Mouse (Mus musculus) spleen, postnatal 4 days (tissue): ENCODE results near the gene Rpl18a.
"Not testable (repeated sequence)": the region's sequence is repeated elsewhere in the genome, so short reads cannot be mapped to it uniquely, and the experiment has no call there.

Experiments
- DNase-seq, 2 experiments: peaks; one replicate each; pipeline ENCODE4 v3.0.0; 2022; ENCODE audit warnings: low spot score in 2 of 2

Gene Rpl18a

DNA sequence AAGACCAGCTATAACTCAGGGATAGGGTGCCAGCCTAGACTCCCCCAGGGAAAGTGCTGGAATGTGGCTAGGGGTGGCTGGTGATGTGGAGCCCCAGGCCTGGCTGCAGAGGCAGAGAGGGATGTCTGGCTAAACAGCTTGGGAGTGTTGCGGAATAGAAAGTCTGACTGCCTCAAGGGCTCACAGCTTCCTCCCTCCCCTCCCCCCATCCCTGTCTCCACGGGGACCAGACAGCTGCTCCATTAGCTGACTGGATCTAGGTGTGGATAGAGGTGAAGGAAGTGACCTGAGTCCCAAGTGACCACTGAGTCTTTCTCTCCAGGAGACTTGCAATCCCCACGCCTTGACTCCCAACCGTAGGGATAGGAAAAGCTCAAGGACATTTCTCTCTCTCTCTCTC, 5.9 kb upstream of the Rpl18a start:
- DNase-seq, result no peak

DNA sequence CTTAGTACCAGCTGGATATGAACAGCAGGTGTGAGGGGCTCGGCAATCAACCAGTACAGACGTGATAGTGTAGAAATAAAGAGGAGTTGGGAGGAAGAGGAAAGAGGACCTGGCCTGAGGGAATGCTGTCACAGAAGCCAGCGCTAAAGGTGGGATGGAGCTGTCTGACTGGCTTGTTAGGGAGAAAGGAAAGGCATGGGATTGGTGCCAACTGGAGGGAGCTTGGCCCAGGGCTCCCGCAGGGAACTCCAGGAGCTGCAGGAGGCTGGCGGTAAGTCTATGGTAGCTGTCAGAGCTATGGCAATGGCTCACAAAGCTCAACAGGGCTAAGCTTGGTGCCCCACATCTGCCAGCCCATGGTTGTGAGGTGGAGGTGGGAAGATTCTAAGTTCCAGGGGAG, 5.0 kb upstream of the Rpl18a start:
- no peak for DNase-seq

DNA sequence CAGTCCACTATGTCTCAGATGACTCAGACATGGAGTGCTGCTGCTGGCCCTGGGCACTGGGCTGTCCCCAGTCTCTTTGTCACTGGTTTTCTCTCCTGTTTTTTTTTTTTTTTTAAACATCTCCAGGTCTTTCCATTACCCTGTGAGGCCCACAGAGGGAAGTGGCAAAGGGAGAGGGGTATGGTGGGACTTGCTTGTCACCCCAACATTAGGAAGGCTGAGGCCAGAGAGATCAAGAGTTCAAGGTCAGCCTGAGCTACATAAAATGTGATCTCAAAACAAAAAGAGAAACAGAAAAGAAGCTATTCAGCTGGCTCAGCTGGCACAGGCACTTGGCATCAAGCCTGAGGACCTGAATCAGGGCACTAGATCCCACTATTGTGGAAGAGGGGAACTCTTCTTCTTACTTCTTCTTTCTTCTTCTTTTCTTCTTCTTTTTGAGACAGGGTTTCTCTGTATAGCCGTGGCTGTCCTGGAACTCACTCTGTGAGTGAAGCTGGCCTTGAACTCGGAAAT, 3.7 kb upstream of the Rpl18a start:
- DNase-seq, result no peak

DNA sequence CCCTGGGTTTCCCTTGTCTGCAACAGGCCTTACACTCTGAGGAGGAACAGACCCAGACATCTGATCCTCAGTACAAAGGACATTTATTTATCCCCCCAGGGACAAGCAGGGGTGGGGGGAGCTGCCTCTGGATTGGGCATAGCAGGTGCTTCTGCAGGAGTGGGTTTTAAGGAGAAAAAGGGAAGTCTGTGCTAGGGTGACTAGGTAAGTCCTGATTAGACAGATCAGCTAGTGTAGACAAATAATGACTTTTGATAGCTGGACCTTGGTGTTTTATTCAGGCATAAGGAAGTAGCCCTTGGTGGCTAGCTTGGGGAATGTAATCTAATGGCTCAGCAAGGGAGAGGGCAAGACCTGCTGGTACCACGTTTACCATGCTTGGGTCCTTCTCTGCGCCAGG, 2.0 kb upstream of the Rpl18a start:
- no peak for DNase-seq

DNA sequence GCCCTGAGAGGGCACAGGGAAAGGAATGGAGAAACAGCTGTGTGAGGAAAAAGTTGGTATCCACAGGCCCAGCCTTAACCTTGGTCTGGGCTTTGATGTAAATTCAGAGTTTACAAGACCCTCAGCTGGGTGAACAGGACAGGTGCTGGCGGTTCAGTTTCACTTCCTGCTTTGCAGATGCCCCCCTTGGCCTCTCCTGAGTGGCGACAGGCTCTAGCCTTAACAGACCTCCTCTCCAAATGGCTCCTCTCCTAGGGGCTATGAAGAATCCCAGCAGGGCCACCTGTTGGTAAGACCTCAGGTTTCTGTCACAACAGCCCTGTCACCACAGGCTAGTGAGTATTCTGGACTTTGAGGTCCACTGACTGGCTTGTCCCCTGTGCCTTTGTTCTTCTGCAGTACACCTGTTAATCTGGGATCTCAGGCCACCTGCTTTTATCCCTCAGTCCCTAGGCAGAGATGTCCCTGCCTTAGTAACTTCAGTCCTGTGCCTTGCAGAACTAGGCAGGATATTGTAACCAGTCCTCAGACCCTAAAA, 1.5 kb upstream of the Rpl18a start:
- DNase-seq, result no peak

DNA sequence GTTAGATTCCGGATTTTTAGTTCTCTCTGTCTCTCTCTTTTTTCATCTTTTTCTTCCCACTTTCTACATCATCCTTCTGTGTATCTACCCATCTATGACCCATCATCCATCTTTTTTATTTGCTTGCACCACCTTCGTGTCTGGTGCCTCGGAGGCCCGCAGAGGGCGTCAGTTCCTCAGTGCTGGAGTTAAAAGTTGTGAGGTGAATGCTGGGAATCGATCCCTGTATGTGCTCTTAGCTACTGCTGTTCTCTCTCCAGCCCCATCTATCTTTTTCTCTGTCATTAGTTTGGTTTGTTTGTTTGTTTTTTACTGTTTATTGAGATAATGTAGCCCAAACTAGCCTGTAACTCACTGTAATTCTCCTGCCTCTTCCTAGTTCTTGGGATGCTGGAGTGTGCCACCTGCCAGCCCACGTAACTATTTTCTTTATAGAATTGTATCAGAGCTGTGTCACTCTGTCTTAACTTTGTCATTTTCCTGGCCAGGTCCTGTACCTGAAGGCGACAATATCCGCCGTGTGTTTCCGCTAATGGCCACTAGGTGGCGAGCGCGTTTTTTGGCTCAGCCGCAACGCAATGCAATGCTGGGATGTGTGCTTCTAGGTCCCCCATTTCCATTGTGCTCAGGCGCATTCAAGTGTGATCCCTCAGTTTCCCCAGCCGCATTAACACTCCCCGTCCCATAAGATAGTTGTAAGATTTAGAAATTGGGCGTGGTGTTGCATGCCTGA, 635 bp upstream of the Rpl18a start:
- DNase-seq, result peak; percentile 88 to 97

DNA sequence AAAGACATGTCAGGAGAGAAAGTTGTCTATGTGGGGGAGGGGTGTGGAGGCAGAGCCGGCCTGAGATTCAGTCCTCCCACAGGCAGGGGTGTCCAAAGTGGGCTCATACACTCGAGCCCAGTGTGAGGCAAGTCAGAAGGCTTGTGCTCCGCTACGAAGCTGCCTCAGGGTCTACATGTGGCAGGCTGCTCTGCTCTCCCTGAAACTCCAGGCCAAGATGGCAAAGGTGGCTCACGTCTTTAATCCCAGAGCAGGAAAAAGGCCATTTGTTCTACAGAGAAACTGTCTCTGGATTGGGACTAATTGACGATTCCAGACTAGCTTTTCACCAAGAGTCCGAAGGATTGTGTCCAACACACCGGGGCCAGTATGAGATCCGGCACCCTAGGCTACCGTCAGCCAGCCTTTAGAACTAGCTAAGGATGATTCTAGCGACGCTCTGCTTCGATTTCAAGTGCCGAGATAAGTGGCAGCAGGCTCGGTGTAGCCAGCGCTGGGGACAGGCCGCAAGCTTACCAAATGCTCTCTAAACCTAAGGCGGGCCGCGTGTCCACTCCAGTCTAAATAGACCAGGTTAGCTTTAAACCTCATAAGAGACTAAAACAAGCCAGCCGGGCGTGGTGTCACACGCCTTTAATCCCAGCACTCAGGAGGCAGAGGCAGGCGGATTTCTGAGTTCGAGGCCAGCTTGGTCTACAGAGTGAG, 744 bp downstream of the Rpl18a start:
- DNase-seq, result no peak

DNA sequence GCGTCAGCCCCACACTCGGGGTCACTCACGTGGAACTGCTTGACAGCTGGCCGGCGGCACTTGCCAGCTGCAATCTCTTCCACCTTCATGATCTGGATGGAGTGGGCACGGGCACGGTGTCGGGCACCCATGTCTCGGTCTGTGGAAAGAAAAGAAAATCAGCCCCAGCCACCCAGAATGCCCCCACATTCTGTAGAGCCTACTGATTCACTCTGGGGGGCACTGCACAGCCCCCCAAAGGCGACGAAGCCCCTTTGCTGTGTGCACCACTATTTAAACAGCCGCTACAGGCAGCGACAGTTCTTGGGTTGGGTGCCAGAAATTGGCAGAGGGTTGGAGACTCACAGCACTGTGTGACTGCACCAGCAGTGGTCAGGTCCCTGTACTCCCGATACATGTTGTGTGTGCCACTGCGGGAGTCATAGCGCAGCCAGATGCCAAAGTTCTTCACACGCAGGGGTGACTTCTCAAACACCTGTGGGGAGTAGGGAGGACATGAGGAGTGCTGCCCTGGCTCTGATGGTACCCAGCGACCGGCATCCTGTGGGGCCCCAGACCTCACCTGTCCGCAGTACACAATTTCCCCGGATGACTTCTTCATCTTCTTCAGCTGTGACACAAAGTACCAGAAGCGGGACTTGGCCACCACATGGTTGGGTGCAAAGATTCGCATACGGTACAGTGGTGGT, 1.5 kb downstream of the Rpl18a start:
- not testable (repeated sequence) for DNase-seq

DNA sequence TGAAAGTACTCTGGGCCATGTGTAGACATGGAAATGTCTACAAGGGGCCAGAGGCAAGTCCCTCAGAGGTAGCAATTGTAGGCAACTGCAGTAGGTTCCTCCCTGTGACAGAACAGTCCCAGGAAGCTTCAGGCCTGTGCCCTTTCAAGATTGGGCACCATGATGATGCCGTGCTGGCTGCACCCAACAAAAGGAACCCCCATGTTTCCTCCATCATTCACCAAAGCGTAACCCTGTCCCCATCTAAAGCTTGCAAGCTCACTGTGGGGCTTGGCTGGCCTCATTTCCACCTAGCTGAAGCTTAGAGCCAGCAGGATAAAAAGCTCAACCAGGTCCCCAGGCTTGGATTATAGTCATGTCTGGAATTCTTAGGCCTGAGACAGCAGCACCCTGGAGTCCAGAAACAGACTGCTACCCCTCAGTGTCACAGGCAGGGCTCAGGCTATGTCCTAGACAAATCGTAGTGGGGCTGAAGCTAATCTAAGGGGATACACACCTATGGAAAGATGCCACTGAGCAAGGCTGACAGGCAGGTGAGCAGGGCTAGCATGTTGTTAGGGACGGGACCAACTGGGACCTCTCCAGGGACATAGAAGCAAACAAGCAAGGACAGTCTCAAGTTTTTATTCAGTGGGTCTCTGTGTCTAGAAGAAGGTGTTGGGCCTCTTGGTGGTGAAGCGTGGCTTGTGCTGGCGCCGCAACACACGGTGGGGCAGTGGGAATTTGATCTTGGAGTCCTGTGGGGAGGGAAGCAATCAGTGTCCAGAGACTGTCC, 2.3 kb downstream of the Rpl18a start:
- DNase-seq, result no peak

DNA sequence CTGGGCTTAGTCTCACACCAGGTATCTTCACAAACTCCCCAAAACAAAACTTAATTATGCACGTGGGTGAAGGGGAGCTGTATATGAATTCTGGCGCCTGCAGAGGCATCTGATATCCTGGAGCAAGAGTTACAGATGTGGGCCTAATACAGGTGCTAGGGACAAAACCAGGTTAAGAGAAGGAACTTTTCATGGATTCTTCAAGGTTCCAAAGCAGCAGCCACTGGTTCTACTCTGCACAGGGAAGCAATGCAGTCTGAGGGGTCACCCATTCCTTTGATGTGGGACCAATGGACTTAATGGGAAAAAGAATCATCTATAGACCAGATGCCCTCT, 2.9 kb downstream of the Rpl18a start:
- DNase-seq, result no peak

DNA sequence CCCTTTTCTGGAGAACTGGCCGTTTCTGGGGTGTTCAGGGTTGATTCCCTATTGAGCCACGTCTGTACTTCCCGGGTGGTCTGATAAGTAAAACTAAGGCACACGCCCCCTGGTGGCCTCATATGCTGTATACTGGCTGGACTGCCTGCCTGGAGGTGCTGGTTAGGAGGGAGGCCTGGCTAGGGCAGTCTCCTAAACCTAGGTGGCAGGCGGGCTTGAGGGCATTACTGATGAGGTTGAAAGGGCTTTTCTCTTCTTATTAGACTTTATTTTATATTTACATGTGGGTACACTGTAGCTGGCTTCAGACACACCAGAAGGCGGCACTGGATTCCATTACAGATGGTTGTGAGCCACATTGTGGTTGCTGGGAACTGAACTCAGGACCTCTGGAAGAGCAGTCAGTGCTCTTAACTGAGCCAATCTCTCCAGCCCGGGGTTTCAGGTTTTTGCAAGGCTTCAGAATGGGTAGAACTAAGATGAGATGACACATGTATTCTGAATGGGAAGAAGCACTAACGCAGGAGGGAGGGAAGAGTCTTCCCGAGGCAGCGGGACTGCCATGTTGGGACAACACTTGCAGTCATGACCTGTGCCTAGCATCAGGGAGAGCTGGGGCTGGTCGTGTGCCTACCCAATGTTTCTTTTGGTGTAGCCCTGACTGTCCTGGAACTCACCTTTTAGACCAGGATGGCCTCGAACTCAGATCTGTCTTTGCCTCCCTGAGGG, 3.4 kb downstream of the Rpl18a start:
- peak; percentile 79 to 91 for DNase-seq

DNA sequence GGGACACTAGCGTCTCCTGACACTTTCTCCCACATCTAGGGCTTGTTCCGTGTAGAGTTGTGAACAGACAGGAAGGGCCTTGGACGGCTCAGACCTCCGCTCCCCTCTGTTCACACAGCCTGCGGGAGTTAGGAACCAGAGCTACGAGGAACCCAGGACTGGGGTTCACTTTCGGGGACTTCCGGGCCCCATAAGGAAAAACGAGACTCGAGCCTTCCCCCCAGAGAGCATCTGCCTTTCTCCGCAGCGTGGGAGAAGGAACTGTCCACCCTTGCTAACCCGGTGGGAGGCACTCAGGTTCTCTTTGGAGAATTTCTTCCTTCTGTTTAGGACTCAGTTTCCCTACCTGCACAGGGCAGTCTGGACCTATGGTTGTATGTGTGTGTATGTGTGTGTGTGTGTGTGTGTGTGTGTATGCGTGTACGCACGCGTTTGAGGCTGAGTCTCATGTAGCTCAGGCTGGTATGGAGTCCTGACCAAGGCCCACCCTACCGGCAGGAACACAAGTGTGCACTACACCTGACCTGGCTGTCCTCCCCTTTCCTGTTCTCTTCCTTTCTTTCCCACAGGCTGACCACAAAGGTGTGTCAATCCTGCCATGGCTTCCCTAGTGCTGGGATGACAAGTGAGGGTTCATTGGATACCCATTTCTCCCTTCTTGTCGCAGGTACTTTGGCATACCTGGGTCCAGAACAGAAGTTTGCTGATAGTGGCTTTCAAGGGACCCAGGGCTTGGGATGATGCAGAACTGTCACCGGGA, 4.1 kb downstream of the Rpl18a start:
- no peak for DNase-seq

DNA sequence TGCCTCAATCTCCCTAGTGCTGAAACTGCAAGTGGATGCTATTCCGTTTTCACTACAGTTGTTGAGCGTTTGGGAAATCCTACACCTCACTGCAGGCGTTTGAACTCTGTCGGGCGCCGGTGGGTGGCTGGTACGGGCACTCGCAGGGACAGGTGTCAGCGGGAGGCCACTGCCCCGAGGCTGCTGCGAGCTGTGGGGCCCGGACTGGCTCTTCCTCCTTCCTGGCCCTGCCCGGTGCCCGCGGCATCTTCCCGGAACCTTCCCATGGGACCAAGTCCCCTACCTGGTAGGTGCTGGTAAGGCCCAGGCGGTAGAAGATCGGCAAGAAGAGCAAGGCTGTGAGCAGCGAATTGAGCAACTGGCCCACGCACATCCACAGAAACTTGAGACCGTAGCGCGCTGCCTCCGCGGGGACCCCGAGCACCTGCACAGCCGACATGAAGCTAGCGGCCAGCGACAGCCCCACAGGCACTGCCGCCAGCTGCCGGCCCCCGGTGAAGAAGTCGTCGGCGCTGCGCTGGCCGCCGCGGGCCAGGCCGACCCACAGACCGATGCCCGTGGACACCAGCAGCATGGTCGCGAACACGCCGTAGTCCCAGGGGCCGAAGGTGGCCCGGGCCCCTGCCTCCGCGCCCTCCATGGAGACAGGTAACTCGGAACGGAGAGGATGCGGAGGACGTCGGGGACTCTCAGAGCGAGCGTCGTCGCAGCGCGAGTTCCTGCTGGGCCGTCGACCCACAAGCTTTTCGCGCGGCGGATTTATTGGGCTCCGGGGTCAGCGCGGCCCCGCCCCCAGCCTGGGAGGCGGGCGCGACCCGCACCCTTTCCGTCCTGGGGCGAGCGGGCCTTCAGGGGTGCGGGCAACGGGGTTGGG, 5.0 kb downstream of the Rpl18a start, which contains the start of gene Slc5a5:
Gene Slc5a5 (minus strand): TSS at position 736 of the 874 bp plus-strand sequence.
- no peak for DNase-seq

DNA sequence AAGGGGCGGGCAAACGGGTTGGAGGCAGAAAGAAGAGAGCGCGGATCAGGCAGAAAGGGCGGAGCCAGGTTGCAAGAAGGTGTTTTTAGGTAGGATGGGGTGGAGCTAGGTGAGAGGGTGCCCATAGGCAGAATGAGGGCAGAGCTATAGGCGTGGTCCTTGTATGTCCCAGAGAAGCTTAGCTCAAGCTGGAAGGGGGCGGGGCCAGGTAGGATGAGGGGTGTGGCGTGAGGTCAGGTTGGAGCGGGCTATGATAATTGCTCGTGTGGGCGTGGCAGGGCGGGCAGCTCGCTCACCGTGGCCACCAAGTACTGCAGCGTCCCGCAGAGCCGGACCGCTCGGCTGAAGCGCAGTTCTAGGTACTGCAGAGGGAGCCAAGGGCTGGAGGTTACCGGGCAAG, 5.9 kb downstream of the Rpl18a start:
- no peak for DNase-seq

DNA sequence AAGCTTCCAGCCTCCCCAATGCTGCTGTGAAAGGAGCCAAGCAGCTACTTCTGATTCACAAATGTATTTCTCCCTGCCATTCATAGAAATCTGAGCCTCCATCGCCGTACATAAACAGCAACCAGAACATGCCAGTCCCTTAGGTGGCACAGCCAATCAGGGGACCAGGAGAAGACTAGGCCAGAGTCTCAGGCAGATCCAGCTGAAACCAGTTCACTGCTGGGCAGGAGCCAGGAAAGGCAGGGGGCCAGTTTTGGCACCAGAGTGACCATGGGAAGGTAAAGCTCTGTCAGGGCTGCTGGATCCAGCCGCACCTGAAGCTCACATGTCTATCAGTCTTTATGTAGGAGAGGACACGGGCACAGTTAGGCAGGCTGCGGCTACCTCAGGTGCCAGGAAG, 6.6 kb downstream of the Rpl18a start:
- DNase-seq, result no peak

DNA sequence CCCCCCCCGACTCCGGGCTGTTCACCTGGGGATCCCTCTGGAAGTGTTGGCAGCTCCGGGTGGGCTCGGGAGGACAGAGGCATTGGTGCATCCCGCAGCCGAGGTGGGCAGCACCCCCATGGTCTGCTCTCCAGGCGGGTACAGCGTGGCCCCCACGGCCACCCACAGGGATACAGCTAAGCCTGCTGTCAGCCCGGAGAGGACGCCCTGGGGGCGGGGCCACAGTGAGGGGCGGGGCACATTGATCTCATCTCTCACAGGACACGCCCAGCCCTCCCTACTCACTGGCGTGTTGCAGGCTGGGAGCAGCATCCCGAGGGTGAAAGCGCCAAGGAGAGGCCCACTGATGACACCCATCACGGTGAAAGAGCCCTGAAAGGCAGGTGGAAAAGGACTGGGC, 9.5 kb downstream of the Rpl18a start:
- DNase-seq, result peak; percentile 69 to 76

DNA sequence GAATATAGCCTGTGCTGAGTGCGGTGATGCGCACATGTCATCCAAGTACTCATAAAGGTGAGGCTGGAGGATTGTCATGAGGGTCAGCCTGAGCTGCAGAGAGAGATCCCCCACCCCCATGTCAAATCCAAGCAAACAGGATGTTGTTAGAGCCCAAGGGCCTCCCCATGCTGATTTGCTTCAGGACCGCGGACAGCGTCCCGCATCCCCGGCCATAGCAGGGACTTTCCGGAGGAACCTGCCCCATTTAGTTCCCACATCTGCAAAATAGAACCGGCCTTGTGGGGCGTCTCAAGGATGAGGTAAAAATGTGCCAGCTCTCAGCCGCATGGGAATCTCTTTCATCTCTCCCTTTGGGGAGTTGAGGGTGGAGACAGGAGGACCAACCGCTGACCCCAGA, 11.6 kb downstream of the Rpl18a start:
- DNase-seq, result no peak

DNA sequence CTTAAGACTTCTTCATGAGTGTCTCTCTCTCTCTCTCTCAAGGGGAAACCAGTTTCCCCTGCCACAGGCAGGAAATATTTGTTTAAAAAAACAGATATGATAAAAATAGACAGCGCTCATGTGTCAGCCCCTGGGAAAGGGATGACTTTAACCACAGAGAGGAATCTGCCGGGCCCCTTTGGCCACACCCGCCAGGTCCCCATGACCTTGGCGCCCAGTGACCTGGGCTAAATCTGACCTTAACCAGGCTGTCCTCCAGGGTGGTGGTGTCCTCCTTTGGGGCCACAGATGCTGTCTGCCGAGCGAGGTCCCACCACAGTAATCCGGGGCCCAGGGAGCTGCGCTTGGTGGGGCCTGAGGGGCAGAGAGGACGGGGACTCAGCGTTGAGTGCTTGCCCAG, 12.5 kb downstream of the Rpl18a start:
- no peak for DNase-seq

DNA sequence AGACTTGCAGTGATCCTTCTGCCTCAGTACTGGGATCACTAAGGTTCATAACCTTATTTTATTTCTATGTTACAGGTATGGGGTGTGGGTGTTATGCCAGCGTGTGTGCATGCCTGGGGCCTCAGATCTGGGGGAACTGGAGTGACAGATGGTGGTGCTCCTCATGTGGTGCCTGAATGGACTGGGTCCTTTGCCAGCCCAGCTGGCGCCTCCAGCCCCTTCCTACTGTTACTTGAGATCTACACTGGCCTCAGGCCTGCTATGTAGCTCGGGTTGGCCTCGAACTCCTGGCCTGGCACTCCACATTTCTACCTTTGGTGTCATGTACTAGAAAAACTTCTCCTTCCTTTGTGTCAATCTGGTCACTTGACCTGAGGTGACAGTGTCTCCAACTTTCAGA, 13.0 kb downstream of the Rpl18a start:
- DNase-seq, result no peak
